Mouse (Mus musculus) natural killer cell, adult 2 months (primary cell): ENCODE data around the gene Fam107a.

ENCODE experiments used
- DNase-seq, 2 experiments: peaks; one replicate each; pipeline ENCODE4 v3.0.0; 2022; ENCODE audit warnings: low spot score in 2 of 2

Fam107a gene

DNA sequence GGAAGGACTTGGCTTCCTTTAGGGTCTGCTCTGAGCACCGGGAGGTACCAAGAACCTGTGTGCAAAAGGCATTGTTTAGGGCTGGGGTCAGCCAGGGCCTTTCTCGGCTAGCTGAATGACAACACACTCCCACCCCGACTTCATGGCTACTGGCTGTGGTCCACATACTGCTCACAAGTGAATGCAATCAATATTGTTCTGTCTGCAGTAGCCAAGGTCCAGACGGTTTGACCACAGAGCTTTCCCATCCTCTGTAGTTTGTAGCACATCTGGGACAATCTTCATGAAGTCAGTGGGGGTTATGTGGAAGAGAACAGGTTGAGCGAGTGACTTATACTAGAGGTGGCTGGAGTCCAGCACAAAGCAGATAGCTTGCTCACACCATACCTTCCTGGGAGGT lies 60.9 kb downstream of the Fam107a start:
- DNase-seq = no peak

DNA sequence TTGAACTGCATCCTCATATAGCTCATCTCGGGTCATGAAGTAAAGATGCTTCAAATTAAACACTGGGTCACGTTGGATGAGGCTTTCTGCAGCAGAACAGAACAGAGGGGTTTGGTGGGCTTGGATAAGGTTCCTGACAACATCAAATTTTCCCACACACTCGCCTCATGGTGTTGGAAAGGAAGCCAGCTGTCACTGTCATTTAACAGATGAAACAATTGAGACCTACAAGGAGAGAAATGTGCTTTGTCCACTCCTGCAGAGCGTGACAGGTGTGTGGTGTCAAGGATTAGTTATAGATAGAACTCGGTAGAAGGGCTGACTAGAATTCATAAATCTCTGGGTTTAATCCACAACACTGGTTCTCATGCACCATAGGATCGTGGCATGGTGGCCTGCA lies 61.8 kb downstream of the Fam107a start:
- DNase-seq = no peak

DNA sequence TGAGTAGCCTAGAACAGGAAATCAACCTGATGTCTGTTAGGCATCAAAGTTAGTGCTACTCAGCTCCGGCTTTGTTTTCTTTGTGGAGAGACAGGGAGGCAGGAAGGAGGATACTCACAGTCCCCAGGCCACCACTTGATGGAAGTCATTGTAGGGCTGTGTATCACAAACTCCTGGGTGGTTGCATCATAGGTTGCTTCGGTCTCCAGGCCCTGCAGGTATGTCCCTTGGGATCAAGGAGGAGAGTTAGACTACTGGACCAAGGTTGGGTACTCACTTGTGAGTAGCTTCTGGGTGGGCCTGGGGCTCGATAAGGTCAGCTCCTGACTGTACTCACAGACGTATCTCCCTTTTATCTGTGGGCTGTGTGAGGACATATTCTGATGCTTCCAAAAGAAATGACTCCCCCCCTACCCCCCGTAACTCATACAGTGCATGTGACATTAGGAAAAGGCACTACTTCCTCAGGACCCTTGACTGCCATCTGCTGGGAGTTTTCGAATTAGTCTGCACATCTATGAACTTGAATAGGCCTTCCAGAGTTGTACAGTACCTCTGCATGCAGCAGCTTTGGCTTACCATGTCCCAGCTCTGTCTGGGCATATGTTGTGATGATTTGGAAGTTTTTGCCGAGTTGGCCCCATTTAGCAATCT lies 62.6 kb downstream of the Fam107a start:
- DNase-seq = peak in 1 of 2 experiments; percentile 23

DNA sequence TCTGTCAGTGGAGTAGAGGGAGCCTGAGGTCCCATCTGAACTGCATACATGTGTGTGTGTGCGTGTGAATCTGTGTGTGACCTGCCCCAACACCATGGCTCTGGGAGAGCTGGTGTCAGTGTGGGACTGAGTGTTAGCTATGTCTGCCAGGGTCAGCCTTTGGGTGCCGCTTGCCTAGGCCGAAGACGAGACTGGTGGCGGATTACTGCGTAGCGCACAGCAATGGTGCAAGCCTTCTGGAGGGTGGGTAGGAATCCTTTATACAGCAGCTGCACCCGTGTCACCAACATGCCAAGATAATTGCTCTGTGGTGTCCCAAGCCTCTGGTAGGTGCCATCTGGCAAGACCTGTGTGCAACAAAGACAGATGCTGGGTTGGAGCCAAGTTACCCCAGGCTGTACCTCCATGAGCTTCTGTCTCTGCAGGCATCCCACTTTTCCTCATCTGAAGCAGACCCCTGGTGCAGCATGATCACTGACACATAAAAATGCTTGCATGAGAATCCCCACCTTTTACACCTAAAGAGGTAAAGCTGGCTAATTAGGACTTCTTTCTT lies 66.4 kb downstream of the Fam107a start:
- DNase-seq = no peak

DNA sequence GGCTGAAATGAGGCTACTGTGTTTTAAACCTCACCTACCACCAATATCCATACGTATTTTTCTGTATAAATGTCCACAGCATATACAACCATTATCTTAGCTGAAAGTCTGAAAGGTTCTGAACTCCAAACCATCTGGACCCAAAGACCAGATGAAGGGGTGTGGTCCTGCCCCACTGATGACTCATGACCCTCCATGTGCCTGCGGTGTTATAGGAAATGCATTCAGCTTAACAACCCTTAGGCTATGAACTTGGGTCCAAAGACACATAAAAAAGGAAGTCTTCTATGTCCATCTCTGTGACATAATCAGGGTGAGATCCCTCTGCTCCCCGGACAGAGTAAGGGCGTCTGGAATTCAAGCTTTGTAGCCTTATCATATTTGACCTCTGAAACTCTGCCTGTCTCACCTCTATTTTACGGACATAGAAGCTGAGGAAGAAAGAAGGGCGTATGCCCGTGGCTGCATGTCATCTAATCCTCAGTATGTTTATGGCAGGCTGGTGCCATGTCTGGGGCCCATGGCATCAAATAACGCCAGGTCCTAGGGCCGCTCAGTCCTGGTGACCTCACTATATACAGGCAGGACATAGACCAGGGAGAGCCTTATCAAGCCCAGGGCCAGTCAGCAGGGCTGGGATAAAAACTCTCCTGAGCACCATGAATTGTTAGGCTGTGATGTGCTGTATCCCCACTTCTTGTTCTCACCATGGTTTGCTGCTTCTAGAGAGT lies 67.5 kb downstream of the Fam107a start:
- DNase-seq = no peak

DNA sequence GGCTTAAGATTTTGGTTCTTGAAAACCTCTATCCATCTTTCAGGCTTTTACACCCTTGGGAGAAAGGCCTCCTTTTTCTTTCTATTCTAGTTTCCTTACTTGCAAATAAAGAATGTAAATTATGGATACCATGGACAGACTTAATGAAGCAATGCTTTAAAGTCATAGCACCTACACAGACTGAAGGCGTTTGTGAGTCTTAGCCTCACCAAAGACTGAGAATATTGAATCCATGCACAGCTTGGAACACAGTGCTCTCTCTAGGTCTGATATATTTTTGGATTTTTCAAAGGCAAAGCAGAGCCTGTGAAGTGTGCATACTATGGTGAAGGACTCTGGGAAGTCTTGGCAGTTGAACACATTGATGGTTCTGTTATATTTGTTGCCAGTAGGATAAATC lies 68.6 kb downstream of the Fam107a start:
- no peak for DNase-seq

DNA sequence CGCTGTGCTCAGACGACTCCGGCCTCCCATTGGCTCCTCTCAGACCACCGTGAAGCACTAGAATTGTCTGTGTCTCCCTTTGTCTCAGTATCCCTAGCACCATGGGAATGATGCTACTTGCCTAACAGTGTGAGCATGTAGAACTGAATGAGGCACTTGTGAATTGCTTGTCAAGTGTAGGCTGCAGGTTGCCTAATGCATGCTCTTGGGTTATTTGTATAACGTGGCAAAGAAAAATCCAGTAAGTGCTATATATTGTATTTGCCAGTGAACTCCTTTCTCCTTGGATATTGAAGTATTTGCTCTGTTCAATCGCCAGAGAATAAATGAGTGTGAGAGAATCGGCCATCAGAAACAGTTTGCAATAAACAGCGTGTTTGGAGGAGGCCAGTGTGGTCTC lies 70.9 kb downstream of the Fam107a start:
- DNase-seq = no peak
